15 mouse cellular contexts compared by ENCODE assay signal in the genomic region with DNA sequence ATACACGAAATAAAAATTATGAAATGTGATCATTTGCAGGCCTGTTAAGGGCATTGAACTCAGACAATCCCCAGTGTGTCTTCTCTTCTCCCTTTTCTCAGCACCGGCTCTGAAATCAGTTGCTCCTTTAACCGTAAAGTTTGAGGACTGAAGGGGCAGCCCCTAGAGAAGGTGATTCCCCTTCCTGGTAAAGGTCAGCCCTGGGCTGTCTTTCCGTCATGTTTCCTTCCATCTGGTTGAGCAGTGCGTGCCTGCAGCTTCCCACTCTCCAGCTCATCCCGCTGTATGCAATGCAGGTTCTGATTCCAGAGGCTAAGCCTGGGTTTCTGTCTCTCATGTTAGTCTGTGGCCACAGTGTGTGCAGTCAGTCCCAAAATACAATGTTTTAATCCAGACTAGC. TPM values are rescaled to one million over a fixed set of nuclear protein-coding genes. Genes with fewer than 3 reads are reported as not detected.
DNase-seq lines count a peak whose midpoint lies in the region; ATAC-seq lines count a peak whose summit lies in the region.
"Had no signal": no experiment of that assay in that cellular context is flagged by ENCODE, and none has a peak within 500 bp of the region (broad histone marks: within the 10 kb centered on the region; RNA-seq: fewer than 3 reads in every experiment).

No protein-coding gene starts in this region.

- H3K36me3 ChIP-seq in heart, embryonic 10.5 days = peaks cover 19% of the 10 kb centered on the region; the same call in 1 of the 2 replicates
- no peaks in the 10 kb centered on the region; the same call in 1 of the 2 replicates for H3K36me3 ChIP-seq in splenic B cell, adult 2 months (ENCODE audit: control insufficient read depth, insufficient read depth, low read length, poor library complexity, severe bottlenecking)
- H3K36me3 ChIP-seq: G1E had no signal

- intact Hi-C loops in heart, postnatal 10 days (cut with DNase I) = loop anchor here (1.0 to 2.0 kb wide), 2 partner anchors 48 to 80 kb away; no protein-coding TSS in a partner anchor
- intact Hi-C loops in left cerebral cortex, postnatal 14 days (cut with DNase I) = loop anchor here (2.0 kb wide), 1 partner anchor 80 kb away; no protein-coding TSS in a partner anchor

- no peak overlapping the region for H3K27ac ChIP-seq in heart, embryonic 10.5 days
- H3K27ac ChIP-seq: embryonic facial prominence, embryonic 10.5 days; forebrain, embryonic 15.5 days; hindbrain, embryonic 13.5 days; hindbrain, postnatal 0 days had no signal

- peak; percentile 69 for DNase-seq in heart, embryonic 10.5 days (ENCODE audit: low spot score)
- DNase-seq in heart, postnatal 10 days = no peak
- DNase-seq in splenic B cell, adult 2 months (ENCODE audit: low read depth, low spot score) = peak; percentile 27
- DNase-seq in left cerebral cortex, postnatal 14 days (ENCODE audit: low spot score in 2 of 2) = no peak
- DNase-seq in kidney, postnatal 4 days = no peak
- DNase-seq: gastrocnemius, postnatal 14 days had no signal

- ATAC-seq in CD4-positive, CD25-positive, alpha-beta regulatory T cell, adult 4 months = peak; percentile 82
- peak; percentile 79 for ATAC-seq in activated CD4-positive, CD25-positive, alpha-beta regulatory T cell, adult 4 months
- ATAC-seq: forebrain, embryonic 15.5 days; hindbrain, postnatal 0 days; intestine, embryonic 16.5 days had no signal

- 79% methylated on average over 6 of the region's 6 CpGs for WGBS in heart, embryonic 10.5 days

- no peaks in the 10 kb centered on the region for H3K9me3 ChIP-seq in heart, embryonic 10.5 days
- H3K9me3 ChIP-seq: embryonic facial prominence, embryonic 10.5 days; forebrain, embryonic 15.5 days; G1E; hindbrain, embryonic 13.5 days had no signal

- H3K4me3 ChIP-seq in heart, embryonic 10.5 days = no peak overlapping the region
- H3K4me3 ChIP-seq: embryonic facial prominence, embryonic 10.5 days; forebrain, embryonic 15.5 days; hindbrain, embryonic 13.5 days had no signal

- no peaks in the 10 kb centered on the region for H3K27me3 ChIP-seq in heart, embryonic 10.5 days (ENCODE audit: insufficient read depth, poor library complexity, severe bottlenecking)
- H3K27me3 ChIP-seq in splenic B cell, adult 2 months (ENCODE audit: control insufficient read depth, insufficient read depth, low read length, poor library complexity, severe bottlenecking) = no peaks in the 10 kb centered on the region
- H3K27me3 ChIP-seq: forebrain, embryonic 15.5 days; hindbrain, embryonic 13.5 days had no signal

- no peaks in the 10 kb centered on the region for H3K4me1 ChIP-seq in heart, embryonic 10.5 days
- H3K4me1 ChIP-seq: embryonic facial prominence, embryonic 10.5 days; forebrain, embryonic 15.5 days; hindbrain, embryonic 13.5 days had no signal

RNA-seq across cellular contexts. Expression of a gene that starts 35.4 kb away (rescaled TPM):
- 40.9 and 43.5 TPM in 2 replicates for polyA plus RNA-seq in heart, embryonic 10.5 days (2016; fragmentation: Nextera tagmentation; extraction: Ambion mirVana)
- 10 to 100 TPM; 21.5 to 24.6 TPM for total RNA-seq in heart, postnatal 10 days (2021)
- 10 to 100 TPM; 36.6 to 42.7 TPM for polyA plus RNA-seq in CD4-positive, CD25-positive, alpha-beta regulatory T cell, adult 4 months (2017; shearing (Covaris generic))
- 10 to 100 TPM; 35.2 to 38.5 TPM for polyA plus RNA-seq in activated CD4-positive, CD25-positive, alpha-beta regulatory T cell, adult 4 months (2017; shearing (Covaris generic))
- total RNA-seq in left cerebral cortex, postnatal 14 days (2021) = 10 to 100 TPM; 28.0 to 28.9 TPM

RNA-seq across cellular contexts. Expression of a gene that starts 42.1 kb away (rescaled TPM):
- polyA plus RNA-seq in heart, embryonic 10.5 days (2016; fragmentation: Nextera tagmentation; extraction: Ambion mirVana) = 9.2 and 16.0 TPM in 2 replicates
- total RNA-seq in heart, postnatal 10 days (2021) = 1 to 10 TPM; 8.0 TPM
- 10 to 100 TPM; 31.1 to 32.8 TPM for polyA plus RNA-seq in CD4-positive, CD25-positive, alpha-beta regulatory T cell, adult 4 months (2017; shearing (Covaris generic))
- 10 to 100 TPM; 22.2 to 25.5 TPM for polyA plus RNA-seq in activated CD4-positive, CD25-positive, alpha-beta regulatory T cell, adult 4 months (2017; shearing (Covaris generic))
- 10 to 100 TPM; 64.7 to 70.0 TPM for total RNA-seq in left cerebral cortex, postnatal 14 days (2021)
- total RNA-seq: G1E had no signal
- polyA plus RNA-seq: G1E had no signal

RNA-seq across cellular contexts. Expression of a gene that starts 50.4 kb away (rescaled TPM):
- not detected in 2 replicates for polyA plus RNA-seq in heart, embryonic 10.5 days (2016; fragmentation: Nextera tagmentation; extraction: Ambion mirVana)
- not detected for total RNA-seq in heart, postnatal 10 days (2021)
- polyA plus RNA-seq in CD4-positive, CD25-positive, alpha-beta regulatory T cell, adult 4 months (2017; shearing (Covaris generic)) = 1 to 10 TPM; 4.6 to 8.5 TPM
- 1 to 10 TPM; 2.6 to 4.1 TPM for polyA plus RNA-seq in activated CD4-positive, CD25-positive, alpha-beta regulatory T cell, adult 4 months (2017; shearing (Covaris generic))
- not detected for total RNA-seq in left cerebral cortex, postnatal 14 days (2021)
- total RNA-seq: hematopoietic stem cell, adult 5-6 weeks; hindbrain, postnatal 0 days had no signal
- polyA plus RNA-seq: G1E had no signal

RNA-seq across cellular contexts. Expression of a gene that starts 53.2 kb away (rescaled TPM):
- 23.1 and 24.1 TPM in 2 replicates for polyA plus RNA-seq in heart, embryonic 10.5 days (2016; fragmentation: Nextera tagmentation; extraction: Ambion mirVana)
- 10 to 100 TPM; 21.4 to 26.2 TPM for total RNA-seq in heart, postnatal 10 days (2021)
- 10 to 100 TPM; 29.4 to 38.5 TPM for polyA plus RNA-seq in CD4-positive, CD25-positive, alpha-beta regulatory T cell, adult 4 months (2017; shearing (Covaris generic))
- 10 to 100 TPM; 31.6 to 42.7 TPM for polyA plus RNA-seq in activated CD4-positive, CD25-positive, alpha-beta regulatory T cell, adult 4 months (2017; shearing (Covaris generic))
- total RNA-seq in left cerebral cortex, postnatal 14 days (2021) = 10 to 100 TPM; 29.5 to 29.6 TPM

Comparison
In these comparisons a context has a peak if more than half of its experiments do, and no peak if none do; other contexts are left out.
1. DNase-seq: peak in heart, embryonic 10.5 days (single experiment) and splenic B cell, adult 2 months (single experiment); none in heart, postnatal 10 days (0 of 2), left cerebral cortex, postnatal 14 days (0 of 2) and kidney, postnatal 4 days (0 of 2).